Mouse (Mus musculus): ENCODE data around the gene Gm4787.
"Not testable (repeated sequence)": the region's sequence is repeated elsewhere in the genome, so short reads cannot be mapped to it uniquely, and the experiment has no call there.

Gene Gm4787

DNA sequence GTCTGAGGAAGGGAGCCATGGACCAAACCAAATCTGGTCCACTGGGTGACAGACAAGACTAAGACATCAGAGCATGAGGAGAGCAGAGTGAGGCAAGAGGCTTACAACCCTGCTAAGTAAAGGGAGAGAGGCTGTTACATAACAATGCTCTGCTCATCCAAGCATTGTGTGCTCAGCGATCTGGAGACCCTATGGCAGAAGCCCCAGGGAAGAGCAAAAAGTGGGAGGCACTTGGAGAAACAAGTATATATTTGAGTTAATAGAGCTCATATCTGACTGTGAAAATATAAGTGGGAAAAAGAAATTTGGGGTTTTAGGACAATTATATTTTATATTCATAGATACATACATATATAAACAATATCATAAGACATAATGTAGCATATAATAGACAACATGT, at the start of gene Gm4787:
Gene Gm4787 (minus strand): TSS at position 101 of the 400 bp plus-strand sequence.
- DNase-seq (ENCODE audit: inconsistent ontology term): not testable (repeated sequence)

GRCm38 (mm10) chr12:81421846-81422245, 42.6 kb upstream of the Gm4787 start, which contains the start of gene Adam4:
TSS of gene Adam4 (minus strand) at chr12:81421946.
- no peak for DNase-seq (ENCODE audit: inconsistent ontology term)

DNA sequence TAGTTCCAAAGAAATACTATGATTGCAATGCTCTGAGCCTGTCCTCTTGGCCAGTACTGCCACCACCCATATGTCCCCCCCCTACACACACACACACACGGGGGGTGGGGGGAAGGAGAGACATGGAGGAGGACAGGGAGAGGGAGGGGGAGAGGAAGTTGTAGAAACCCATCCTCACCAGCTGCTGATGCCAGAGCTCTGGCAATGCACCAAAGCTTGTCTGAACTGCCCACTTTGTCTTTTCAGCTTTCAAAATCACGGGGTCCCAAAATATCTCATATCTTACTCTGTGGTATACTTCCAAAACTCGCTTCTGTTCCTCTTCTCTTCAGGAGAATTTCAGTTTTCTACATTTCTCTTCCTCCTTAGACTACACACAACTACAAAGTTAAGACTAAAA, 33.9 kb upstream of the Gm4787 start:
- DNase-seq (ENCODE audit: inconsistent ontology term): no peak

GRCm38 (mm10) chr12:81408966-81409365, 29.7 kb upstream of the Gm4787 start:
- no peak for DNase-seq (ENCODE audit: inconsistent ontology term)

- peak; percentile 6 for DNase-seq (ENCODE audit: inconsistent ontology term)
Measured at GRCm38 (mm10) chr12:81402187-81402586, 22.9 kb upstream of the Gm4787 start.

- DNase-seq (ENCODE audit: inconsistent ontology term): no peak
Measured at GRCm38 (mm10) chr12:81333841-81334240, 45.4 kb downstream of the Gm4787 start.

- peak; percentile 57 for DNase-seq (ENCODE audit: inconsistent ontology term)
Measured at GRCm38 (mm10) chr12:81332875-81333421, 46.3 kb downstream of the Gm4787 start, which contains the start of gene Slc8a3. TSS of gene Slc8a3 (minus strand) at chr12:81333180.

GRCm38 (mm10) chr12:81331937-81332874, 47.1 kb downstream of the Gm4787 start:
- DNase-seq (ENCODE audit: inconsistent ontology term): peak; percentile 30

DNA sequence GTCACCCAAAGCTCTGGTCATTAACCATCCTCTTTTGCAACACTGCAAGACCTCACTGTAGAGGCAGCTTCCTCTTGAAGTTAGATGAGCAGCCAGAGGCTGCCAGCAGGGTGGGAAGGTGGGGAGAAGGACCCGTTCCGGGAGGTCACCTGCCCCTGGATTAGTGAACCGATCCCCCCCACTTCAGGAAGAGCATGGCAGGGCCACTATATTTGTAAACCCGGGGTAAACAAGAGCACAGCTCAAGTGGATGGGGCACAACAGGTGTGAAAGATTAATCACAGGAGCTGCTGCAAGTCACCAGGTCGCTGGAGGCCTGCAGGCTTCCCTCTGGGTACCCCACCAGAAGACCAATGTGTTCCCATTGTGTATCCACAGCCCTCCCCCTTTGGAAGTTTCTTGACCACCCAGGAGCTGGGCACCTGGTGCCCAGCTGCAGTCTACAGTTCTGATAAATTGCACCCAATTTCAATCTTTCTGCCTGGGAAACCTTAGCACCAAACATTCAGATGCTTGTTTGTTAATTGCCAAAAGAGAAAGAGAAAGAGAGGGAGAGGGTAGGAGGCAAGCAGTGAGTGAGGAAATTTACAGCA, 48.1 kb downstream of the Gm4787 start:
- DNase-seq (ENCODE audit: inconsistent ontology term): no peak

All from Muller cell, postnatal 12 days (primary cell).